Mouse (Mus musculus) cerebellum, adult 18-20 months (tissue): ENCODE measurements around the gene Stxbp3.
"Not testable (repeated sequence)": the region's sequence is repeated elsewhere in the genome, so short reads cannot be mapped to it uniquely, and the experiment has no call there.

ENCODE experiments used
- DNase-seq, 2 experiments: peaks; one replicate each; pipeline ENCODE4 v3.0.0; 2021

Stxbp3 gene

GRCm38 (mm10) chr3:108840000-108840715, at the start of gene Stxbp3:
Gene Stxbp3, minus strand, starts transcription at chr3:108840526.
- peak; percentile 97 to 100 for DNase-seq

- DNase-seq, result no peak
Observed at GRCm38 (mm10) chr3:108889908-108890307, 49.6 kb upstream of the Stxbp3 start, which contains the start of gene Fndc7. Gene Fndc7, minus strand, starts transcription at chr3:108890008.

DNA sequence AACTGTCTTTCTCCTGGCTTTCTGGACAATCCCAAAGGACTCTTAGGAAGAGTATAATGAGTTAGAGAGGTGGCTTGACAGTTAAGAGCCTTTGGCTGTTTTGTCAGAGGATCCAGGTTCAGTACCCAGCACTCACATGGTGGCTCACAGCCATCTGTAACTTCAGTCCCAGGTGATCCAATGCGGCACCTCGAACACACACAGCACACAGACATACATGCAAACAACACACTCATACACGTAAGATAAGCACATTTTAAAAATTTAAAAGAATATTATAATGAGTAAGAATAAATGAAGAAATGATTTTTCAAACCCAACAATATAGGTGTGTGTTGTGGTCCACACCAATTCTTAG, 47.3 kb upstream of the Stxbp3 start:
- no peak for DNase-seq

GRCm38 (mm10) chr3:108886934-108887617, 46.8 kb upstream of the Stxbp3 start:
- DNase-seq, result no peak

DNA sequence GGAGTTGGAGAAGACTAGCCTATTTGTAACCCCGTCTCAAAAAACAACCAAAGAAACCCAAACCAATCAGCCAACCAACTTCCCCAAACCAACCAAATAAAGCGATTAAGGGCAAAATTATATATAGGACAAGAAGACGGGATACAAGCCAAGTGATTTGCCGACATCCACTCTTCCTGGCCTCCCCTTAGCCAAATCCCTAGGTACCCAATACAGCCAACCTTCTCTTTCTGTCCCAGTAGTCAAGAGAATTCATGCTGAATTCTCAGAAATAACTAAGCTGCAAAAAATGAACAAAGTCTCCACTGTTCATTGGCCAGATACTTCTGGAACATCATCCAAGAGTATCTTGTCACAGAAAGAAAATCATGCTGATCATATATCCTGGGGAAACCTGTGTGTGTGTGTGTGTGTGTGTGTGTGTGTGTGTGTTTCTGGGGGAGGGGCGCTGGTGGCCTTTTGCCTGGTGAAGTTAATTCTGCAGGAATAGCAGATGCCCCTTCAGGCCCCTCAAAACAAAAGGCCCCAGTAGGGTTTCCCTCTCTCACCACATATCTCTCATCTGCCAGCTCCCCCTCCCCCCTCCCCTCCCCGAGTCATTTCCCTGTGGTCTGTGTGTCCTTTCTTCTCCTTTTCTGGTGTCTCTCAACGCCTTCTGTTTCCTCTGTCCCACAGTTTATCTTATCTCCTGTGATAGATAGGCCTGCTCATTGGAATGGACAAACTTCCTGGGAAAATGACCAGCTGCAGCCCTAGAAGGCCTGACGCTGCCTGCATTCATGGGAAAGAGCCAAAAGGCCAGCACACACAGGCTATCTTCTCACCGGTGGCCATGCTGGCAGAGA, 45.6 kb upstream of the Stxbp3 start:
- no peak for DNase-seq

DNA sequence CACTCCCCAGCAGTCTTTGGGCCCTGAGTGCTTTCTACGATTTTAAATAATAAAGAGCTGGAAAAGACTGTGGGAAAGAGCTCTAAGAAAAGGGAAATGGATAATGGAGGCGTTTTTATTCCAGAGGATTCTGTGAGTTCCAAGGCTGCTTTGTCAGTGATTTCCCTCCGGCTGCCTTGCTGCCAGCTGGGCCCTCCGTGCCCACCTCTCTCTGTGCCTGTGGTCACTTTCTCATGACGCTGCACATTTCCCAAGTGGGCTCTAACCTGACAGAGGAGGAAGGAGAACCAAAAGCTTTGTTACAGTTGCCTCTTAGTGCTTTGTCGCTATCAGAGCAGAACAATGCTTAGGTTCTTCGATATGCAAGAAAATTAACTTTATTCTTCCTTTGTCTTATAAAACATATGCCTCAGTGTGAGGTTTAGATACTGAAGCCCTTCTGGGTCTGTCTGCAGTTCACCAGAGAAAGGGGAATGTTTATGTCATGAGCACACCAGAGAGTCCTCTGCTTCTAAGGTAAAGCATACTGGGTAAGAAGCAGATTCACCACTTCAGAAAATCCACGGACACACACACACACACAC, 44.5 kb upstream of the Stxbp3 start:
- no peak for DNase-seq

GRCm38 (mm10) chr3:108883067-108883466, 42.7 kb upstream of the Stxbp3 start:
- DNase-seq, result no peak

DNA sequence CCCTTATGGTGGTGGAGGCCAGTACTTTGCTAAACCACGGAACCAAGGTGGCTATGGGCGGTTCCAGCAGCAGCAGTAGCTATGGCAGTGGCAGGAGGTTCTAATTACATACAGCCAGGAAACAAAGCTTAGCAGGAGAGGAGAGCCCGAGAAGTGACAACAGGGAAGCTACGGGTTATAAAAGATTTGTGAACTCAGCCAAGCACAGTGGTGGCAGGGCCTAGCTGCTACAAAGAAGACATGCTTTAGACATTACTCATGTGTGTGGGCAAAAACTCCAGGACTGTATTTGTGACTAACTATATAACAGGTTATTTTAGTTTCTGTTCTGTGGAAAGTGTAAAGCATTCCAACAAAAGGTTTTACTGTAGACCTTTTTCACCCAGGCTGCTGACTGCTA, 41.5 kb upstream of the Stxbp3 start:
- not testable (repeated sequence) for DNase-seq

GRCm38 (mm10) chr3:108880544-108881507, 40.5 kb upstream of the Stxbp3 start:
- DNase-seq, result no peak

- DNase-seq, result no peak
Observed at GRCm38 (mm10) chr3:108879836-108880435, 39.6 kb upstream of the Stxbp3 start.

GRCm38 (mm10) chr3:108879129-108879528, 38.8 kb upstream of the Stxbp3 start:
- no peak for DNase-seq

DNA sequence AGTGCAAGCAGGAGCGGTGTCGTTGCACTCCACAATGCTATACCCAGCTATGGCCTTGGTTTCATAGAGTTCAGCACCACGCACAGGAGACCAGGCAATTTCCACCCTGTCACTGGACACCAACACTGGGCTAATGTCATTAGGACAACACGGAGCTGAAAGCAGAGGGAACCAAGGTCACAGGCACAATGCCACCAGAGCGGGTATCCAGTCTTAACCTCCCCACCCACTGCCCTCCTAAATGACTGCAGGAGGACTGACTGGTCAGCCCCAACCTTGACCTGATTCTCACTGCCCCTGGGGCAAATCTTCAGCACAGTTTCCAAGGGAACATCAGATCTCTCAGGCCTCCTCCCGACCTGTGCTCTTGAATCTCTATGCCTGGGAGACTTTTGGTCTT, 30.3 kb upstream of the Stxbp3 start:
- DNase-seq, result peak in 1 of 2 experiments; percentile 8

DNA sequence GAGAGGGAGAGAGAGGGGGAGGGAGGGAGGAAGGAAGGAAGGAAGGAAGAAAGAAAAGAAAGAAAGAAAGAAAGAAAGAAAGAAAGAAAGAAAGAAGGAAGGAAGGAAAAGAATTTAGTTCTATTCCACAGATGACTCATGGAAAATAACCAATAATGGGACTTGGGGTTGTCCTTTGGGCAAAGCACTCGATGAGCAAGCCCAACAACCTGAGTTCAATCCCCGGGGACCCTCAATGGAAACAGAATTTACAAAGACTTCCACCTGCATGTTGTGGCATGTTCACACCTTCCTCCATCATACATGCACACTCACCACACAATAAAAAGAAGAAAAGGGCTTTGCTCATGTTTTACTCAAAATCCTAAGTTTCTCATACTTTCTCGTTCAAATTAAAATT, 27.1 kb upstream of the Stxbp3 start:
- DNase-seq, result no peak

GRCm38 (mm10) chr3:108865676-108866075, 25.4 kb upstream of the Stxbp3 start:
- DNase-seq, result no peak

GRCm38 (mm10) chr3:108865129-108865528, 24.8 kb upstream of the Stxbp3 start:
- DNase-seq, result no peak

DNA sequence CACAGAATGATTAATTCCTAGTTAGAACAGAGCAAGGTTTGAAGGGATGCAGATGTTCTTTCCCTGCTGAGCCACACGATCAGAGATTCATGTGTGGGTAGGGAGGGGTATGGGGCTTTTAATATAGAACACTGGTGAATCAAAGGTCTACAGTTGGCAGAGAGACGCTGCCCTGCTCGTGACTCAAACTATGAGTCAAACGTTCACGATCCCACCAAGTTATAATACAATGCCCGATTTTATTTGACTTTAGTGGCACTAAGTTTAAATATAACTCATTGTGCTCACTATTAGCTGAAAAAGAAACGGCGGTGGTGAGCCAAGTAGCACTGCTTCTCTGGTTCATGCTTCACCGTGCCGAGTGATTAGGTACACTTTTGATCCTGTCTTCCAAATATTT, 22.8 kb upstream of the Stxbp3 start:
- DNase-seq, result no peak

DNA sequence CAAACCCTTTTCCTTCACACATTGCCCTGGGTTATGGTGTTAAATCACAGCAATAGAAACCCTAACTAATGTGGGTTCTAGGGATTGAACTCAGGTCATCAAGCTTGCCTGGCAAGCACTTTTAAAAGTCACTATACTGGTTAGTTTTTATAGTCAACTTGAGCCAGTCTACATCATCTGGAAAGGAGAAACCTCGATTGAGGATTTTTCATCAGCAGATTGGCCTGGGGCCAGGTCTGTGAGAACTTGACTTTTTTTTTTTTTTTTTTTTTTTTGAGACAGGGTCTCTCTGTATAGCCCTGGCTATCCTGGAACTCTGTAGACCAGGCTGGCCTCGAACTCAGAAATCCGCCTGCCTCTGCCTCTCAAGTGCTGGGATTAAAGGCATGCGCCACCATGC, 22.0 kb upstream of the Stxbp3 start:
- DNase-seq, result not testable (repeated sequence)

DNA sequence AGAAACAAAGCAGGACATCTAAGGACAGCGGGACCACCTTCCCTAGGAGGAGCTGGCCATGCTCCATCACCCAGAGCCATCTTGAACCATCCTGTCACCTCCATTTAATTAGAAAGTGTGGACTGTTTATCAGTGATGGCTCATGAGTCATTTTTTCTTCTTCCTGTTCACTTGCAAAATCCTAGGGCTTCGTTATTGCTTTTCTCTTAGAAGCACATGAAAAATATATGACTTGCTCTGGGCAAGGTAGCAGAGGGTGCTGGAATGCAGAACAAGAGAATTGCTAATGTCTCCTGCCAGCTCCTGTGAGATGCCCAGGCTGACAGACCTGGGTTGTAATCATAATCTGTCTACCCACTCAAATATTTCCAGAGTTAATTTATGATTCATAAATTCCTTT, 20.5 kb upstream of the Stxbp3 start:
- DNase-seq, result no peak

DNA sequence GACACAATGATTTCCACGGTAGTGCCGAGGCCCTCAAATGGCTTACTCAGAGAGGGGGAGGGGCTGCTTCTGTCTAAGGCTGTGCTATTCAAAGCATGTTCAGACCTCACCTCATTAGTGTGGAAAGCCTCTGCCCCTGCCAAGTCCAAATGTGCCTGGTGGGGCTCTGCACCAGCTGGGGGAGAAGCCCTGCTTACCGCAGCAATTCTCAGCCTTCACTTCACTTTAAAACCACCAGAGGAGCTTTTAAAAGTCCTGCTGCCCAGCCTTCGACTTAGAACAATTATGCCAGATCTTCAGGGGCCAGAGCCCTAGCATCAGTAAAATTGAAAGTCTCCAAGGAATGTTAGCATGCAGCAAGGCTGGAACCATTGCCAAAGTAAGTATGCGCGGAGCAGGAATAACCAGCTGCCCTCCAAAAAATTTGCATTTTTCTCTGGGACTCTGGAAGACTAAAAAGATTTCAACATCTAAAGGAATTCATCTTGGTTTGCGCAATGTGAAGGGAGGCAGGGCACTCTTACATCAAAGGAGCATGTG, 18.0 kb upstream of the Stxbp3 start:
- DNase-seq, result no peak

DNA sequence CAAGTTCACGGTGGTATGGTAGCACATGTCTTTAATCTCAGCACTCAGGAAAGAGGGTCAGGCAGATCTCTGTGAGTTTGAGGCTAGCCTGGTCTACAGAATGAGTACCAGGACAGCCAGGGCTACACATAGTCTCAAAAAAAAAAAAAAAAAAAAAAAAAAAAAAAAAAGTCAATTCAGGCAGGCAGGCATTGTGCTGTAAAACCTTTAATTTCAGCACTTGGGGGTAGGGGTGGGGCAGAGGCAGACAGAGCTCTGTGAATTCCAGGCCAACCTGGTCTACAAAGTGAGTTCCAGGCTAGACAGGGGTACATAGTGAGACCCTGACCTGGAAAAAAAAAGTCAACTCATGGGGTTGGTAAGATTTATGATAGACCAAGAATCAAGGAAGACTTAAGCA, 17.4 kb upstream of the Stxbp3 start:
- no peak for DNase-seq

- DNase-seq, result no peak
Observed at GRCm38 (mm10) chr3:108857124-108857470, 16.8 kb upstream of the Stxbp3 start.
